Mouse (Mus musculus): ENCODE measurements around the gene Safb2.
"Not testable (repeated sequence)": the region's sequence is repeated elsewhere in the genome, so short reads cannot be mapped to it uniquely, and the experiment has no call there.

The Safb2 gene

DNA sequence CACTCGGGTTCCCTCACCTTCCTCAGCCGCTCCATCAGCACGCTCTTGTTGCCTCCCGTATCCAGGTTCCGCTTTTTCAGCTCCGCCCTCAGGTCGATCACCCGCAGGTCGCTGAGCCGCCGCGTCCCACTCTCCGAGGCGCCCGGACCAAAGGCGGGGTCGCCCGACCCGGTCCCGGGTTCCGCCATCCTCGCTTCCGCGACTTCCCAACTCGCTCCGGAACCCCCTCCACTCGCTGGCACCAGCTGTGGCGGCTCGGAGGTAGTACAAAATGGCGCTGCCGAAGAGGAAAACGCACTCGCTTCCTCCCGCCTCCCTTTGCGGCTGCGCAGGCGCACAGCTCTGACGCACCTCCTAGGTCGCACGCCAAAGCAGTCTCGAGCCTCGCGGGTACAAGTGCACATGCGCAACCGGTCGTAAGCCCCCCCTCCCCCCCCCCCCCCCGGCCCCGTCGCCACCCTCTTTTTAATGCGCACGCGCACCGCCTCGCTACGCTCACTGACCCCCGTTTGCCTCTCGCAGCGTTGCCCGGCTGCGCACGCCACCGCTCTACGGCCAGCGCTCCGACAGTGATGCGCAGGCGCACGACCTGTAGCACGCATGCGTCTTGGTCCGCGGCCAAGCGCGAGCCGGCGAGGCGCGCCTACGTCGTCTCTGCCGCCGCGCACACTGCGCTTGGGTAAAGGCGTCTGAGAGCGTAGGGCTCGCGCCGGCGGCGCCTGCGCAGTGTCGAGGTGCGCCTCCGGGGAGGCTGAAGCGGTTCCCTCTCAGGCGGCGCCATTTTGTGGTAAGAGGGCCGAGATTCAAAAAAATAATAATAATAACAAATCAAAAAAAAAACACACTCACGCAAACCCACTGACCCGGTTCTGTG, at the start of gene Safb2, which contains the start of gene Safb:
TSS of gene Safb2 (minus strand) at position 329 of the 874 bp plus-strand sequence.
TSS of gene Safb (plus strand) at position 569 of the 874 bp plus-strand sequence.
- peak; percentile 93 for DNase-seq (ENCODE audit: low read depth)

- no peak for DNase-seq (ENCODE audit: low read depth)
These were observed 49.6 kb upstream of the Safb2 start for GRCm38 (mm10) chr17:56634023-56634422.

DNA sequence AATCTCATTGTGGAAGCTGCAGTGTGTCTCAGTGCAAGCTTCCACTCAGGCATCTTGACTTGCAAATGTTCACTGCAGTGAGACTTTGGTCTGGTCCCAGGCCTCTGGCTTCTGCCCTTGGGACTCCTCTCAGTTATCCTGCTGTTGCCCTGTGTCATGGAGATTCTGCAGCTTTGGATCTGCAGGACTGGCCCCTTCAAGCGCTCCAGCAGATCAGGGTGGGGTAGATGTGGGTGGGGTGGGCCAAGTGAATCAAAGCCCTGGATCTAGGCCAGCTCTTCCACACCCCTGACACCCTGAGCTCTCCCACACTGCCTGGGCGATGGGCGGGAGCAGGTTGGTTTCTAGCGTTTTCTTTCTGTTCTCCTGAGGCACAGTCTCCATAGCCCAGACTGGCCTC, 47.4 kb upstream of the Safb2 start:
- no peak for DNase-seq (ENCODE audit: low read depth)

DNA sequence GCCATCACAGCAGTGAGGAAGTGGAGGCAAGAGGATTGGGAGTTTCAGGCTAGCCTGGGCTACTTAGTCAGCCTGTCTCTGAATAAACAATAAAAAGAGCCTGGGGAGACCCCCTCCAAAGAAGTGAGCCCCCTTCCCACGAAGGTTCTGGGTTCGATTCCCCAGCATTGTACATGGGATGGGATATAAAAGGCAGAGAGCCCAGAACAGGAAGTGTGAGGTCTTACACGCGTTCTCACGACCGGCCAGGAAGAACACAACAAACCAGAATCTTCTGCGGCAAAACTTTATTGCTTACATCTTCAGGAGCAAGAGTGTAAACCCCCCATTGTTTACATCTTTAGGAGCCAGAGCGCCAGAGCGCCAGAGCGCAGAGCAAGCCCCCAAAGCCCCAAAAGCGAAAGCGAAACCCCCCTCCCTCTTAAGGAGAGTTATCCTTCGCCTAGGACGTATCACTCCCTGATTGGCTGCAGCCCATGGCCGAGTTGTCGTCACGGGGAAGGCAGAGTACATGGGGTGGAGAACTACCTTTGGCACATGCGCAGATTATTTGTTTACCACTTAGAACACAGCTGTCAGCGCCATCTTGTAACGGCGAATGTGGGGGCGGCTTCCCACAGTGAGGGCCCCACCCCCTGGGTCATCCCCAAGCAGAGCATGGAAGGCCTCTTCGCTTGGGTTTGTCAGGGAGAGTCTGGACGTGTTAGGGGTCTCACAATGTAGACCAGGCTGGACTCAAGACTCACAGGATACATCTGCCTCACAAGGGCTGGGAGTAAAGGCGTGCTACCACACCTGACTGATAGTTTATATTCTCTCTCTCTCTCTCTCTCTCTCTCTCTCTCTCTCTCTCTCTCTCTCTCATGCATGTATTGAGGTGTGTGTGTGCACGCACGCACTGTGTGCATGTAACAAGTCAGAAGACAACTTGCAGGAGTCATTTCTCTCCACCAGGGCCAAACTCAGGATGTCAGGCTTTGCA, 45.7 kb upstream of the Safb2 start:
- DNase-seq (ENCODE audit: low read depth), result not testable (repeated sequence)

DNA sequence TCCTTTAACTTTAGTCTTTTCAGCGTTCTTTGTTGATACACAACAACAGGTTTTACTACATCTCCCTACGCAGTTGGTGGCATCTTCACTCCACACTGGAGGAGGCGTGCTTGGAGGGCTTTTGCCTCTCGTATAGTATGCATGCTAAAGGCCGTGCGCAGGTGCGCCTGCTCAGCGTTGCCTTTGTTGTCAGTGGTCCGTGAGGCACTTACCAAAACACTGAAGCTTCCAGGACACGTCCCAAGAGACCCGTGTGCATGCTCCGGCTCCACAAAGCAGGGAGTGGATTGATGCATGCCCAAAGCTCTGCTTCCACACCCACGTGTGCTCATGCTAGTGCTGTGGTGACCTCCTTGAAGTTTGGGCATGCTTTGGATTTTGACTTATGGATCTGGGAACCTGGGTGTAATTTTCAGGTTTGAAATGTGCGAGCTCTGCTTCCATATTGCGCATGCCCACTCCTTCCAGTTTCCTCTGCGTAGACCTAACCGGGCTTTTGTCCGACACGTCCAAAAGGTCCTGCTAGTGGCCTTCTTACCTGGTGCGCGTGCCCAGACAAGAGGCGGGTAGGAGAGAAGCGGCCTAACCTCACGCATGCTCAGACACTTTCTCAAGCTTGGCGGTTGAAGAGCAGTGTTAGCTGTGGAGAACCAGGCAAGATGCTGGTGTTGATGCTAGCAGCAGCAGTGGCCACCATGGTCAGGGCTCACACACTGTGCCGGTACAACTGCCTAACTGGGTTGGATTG, 43.3 kb upstream of the Safb2 start, which contains the start of gene Catsperd:
TSS of gene Catsperd (plus strand) at position 614 of the 748 bp plus-strand sequence.
- DNase-seq (ENCODE audit: low read depth), result no peak

GRCm38 (mm10) chr17:56626754-56627470, 42.5 kb upstream of the Safb2 start, which contains the start of gene Lonp1:
Lonp1 (minus strand) TSS chr17:56626887.
- DNase-seq (ENCODE audit: low read depth), result peak; percentile 99

- DNase-seq (ENCODE audit: low read depth), result no peak
These were observed 41.9 kb upstream of the Safb2 start for GRCm38 (mm10) chr17:56626260-56626659.

GRCm38 (mm10) chr17:56625495-56625894, 41.1 kb upstream of the Safb2 start:
- DNase-seq (ENCODE audit: low read depth), result peak; percentile 44

- DNase-seq (ENCODE audit: low read depth), result no peak
These were observed 33.2 kb upstream of the Safb2 start for GRCm38 (mm10) chr17:56617628-56618027.

- no peak for DNase-seq (ENCODE audit: low read depth)
These were observed 32.3 kb upstream of the Safb2 start for GRCm38 (mm10) chr17:56616725-56617124.

DNA sequence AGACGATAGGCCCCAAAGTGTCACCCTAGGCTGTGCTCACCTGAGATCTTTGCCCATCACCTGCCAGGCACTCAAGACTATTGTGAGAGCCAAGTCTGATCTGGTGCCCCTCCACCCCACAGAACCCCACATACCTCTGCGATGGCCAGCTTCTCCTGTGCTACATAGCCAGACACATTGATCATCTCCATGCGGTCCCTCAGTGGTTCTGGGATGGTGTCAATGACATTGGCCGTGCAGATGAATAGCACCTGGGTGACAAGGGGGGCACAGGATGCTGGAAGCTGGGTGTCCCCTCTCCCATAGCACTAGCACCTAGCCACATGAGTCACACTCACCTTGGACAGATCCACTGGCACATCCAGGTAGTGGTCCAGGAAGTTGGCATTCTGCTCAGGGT, 31.4 kb upstream of the Safb2 start:
- DNase-seq (ENCODE audit: low read depth), result no peak

DNA sequence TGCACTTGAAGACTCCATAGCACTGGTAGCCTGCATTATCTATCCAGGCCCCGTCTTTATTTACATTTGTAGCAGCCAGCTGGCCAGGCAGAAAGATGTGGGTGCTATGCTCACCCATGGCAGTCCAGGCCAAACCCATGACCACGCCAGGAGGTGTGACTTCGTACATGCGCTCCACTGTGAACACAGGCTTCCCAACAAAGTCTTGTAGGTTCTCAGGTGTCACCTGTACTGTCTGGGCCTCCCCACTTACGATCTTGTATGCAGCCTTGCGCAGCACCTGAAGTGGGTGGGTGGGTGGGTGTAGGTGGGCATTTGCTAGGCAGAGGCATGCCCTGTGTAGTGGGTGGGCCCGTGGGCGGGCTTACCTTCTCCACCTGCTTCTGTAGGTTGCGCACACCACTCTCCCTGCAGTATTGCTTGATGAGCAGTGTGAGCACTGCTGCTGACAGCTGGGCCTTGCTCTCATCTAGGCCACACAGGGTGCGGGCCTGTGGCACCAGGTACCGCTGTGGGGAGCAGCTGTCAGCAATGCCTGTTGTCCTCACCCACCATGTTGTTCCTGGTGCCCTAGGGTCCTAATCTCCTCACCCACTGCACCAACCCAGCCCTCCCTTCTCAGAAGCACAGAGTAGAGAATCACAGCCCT, 30.9 kb upstream of the Safb2 start:
- no peak for DNase-seq (ENCODE audit: low read depth)

DNA sequence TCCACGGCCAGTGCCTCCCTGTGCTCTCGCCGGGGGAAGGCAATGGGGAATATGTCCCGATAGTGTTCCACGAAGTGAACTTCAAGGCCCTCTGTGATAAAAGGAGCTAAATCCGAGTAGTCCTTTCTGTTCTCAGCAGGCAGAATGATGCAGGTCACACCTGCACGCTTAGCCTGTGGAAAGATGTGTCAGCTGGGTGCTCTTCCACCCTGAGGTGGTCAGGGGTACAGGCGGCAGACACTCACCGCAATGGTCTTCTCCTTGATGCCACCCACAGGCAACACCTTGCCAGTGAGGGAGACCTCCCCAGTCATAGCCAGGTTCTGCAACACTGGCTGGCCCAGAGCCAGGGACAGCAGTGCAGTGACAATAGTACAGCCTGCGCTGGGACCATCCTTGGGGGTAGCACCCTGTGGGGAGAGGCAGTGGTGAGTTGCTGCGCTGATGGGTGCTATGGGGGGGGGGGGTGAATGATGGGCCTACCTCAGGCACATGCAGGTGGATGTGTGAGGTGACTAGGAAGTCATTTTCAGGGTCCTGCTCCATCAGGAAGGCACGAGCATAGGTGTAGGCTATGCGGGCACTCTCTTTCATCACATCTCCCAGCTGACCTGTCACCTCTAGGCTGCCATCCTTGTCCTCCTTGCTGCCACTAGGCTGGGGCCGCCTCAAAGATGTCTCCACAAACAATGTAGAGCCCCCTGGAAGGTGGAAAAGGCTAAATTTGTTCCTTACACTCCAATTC, 30.2 kb upstream of the Safb2 start:
- no peak for DNase-seq (ENCODE audit: low read depth)

GRCm38 (mm10) chr17:56613893-56614292, 29.5 kb upstream of the Safb2 start:
- not testable (repeated sequence) for DNase-seq (ENCODE audit: low read depth)

DNA sequence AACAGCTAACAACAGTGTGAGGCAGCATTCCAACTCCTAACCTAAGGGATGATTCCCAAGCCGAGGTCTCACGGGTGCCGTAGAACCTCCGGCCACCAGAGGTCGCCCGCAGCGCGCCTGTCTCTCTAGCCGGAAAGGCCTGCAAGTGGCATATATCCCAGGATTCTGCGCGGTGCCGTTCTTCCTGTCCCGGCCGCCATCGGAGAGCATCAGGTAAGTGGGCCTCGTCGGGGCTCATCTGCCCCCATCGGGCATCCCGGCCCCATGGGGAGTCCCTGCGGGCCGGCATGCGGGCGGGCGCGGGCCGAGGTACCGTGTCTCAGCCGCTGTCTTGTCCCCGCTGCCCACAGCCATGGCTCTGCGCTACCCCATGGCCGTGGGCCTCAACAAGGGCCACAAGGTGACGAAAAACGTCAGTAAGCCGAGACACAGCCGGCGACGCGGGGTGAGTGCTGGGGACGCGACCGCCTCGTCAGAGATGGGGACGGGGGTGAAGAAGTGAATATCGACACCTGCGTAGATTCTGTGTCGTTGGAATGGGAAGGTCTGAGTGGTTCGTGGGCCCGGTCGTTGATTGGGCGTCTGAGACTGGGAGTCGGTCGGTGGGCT, 29.0 kb upstream of the Safb2 start, which contains the start of gene Rpl36:
TSS of gene Rpl36 (plus strand) at position 181 of the 609 bp plus-strand sequence.
- DNase-seq (ENCODE audit: low read depth), result peak; percentile 81

DNA sequence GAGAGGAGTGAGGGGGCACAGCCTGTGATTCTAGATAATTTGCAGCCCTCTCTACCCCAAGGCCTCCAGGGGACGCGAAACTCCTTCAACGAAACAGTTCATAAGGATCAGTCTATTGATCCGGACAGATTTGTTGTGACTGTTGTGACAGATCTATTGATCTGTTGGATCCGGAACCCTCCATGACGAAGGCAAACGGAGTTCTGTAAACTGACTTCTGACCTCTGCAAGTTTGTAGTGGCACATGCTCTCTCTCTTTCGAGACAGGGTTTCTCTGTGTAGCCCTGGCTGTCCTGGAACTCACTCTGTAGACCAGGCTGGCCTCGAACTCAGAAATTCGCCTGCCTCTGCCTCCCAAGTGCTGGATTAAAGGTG, 28.2 kb upstream of the Safb2 start:
- not testable (repeated sequence) for DNase-seq (ENCODE audit: low read depth)

- peak; percentile 88 for DNase-seq (ENCODE audit: low read depth)
These were observed 27.6 kb upstream of the Safb2 start for GRCm38 (mm10) chr17:56611861-56612564.

DNA sequence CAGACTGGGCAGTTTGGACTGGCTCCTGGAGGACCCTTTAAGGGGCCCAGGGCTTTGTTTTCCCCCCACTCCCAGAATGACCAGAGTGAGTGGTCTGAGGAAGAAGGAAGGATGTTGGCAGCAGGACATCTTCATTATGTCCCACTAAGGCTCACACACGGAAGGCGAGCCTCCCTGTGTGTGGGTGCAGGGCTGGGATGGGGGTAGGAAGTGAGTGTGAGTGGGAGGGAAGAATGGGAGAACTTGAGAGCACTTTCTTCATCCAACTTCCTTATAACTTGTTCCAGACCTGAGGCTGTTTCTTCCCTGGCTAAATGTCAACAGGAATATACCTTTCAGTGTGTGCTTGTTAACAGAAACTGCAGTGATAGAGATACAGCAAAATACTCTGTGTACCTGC, 26.9 kb upstream of the Safb2 start:
- DNase-seq (ENCODE audit: low read depth), result no peak
